Mouse (Mus musculus) CD8-positive naive resting alpha-beta T cell, adult 2 months (primary cell): Measurements from ENCODE around the gene Slain1.
"Not testable (repeated sequence)": the region's sequence is repeated elsewhere in the genome, so short reads cannot be mapped to it uniquely, and the experiment has no call there.

ENCODE experiments used
- DNase-seq, 2 experiments: peaks; one replicate each; pipeline ENCODE4 v3.0.0; 2022; ENCODE audit warnings: low read depth in 2 of 2, low spot score in 2 of 2

The Slain1 gene

DNA sequence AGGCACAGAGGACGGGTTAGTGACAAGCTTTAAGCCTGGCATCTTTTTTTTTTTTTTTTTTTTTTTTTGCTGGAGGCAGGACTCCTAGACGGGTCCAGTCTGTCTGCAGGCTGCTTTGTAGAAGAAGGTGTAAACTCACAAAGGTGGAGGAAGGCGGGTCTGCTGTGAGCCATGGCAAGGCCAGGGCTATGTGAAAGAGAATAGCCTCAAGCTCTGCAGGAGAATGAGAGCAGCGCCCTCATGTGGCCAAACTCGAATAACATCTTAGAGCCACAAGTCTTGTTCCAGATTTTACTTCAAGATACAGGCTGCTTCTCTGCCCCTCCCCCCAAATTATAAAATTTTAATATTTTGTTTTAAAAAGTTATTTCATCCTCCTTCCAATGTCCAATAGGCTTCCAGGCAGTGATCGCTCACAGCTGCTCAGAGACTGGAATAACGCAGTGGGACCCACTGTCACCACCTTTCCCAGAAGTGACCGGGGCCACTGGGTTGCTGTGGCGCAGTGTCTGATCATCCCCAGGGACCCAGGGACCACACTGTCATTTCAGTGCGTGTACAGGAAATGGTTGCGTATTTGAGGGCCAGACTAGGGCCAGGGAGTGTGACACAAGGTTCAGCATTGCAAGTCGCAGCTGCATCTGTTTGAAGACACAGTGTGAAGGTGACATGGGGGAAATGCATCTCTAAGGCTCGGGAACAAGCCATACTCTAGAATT, 70.8 kb downstream of the Slain1 start:
- DNase-seq, result peak; percentile 18 to 28

DNA sequence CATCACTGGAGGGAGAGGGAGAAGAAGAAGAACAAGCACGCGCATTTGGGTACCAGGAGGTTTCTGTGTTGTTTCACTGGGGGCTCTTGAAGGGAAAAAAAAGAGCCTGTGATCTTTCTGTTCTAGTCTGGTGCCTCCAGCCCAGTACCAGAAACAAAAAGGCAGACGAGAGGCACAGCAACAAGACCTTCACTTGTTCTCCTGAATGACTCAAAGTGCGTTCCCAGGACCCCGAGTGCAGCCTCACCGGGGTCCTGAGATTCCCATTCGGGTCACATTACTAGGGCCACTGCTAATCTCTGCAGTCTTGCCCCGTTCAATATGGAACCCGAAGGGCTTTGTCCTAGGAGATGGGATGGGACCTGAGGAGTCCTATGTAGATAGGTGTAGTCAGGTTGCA, 73.3 kb downstream of the Slain1 start:
- no peak for DNase-seq

DNA sequence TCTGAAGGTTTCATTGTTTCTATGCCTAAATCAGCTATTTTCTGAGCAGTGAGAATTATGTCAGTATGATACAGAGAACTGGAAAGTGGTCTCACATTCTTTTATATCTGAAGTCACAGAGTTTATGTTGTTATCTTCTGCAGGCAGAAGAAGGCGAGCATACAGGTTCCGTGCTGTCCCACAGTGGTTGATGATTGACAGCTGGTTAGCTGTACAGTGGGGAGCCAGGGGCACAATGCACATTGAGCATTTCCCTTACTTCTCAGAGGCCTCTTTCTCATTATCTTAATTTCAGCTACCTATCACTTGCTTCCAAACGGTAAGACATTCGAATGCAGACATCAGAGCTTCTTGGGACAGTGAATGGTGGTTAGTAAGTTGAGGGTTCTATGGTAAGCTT, 73.8 kb downstream of the Slain1 start:
- no peak for DNase-seq

DNA sequence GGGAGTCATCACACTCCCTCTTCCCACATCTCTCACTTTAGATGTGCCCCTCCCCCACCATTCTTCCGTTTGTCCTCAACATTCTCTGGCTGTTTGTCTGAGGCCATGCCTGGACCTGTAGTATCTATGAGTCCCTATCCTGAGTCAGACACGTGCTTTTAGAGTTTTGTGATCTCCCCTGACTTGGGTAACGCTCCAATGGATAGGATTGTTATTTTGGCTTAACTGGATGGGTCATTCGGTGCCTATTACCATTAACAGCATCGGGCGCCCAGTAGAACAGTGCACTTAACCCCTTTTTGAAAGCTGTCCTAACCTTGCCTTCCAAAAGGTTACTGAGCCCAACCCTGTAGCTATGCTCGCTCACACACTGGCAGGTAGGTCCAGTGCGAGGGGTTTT, 78.5 kb downstream of the Slain1 start:
- no peak for DNase-seq

DNA sequence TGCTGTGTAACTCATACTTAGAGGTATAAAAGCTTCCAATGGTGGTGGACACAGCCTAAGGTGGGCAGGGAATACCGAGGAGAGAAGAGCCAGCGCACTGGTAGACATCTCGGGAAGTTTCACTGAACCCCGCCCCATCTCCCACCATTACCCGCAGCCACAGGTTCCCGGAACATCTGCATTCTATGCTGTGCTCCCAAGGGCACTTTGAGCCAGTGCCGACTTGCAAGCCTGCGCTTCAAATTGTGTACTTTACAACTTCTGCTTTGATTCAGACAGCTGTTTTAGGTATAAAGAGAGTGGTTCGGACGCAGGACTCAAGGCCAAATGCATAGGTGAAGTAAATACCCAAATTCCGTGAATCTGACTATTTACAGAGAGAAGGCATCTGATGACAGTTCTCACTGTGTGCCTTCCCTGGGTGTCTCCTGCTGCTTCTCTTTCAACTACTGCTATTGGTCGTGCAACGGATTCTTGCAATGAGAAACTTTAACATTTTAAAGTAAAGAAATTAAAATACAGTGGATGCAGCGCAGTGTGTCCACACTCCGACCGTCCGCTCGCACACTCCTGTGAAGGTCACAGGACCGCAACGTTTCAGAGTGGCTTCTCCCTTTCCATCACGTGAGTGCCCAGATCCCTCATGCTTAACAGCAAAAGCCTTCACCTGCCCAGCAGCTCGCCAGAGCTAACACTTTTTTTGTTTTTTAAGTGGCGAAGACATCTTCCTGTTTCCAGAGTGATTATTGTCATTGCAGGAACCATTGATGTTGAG, 79.1 kb downstream of the Slain1 start:
- no peak for DNase-seq

DNA sequence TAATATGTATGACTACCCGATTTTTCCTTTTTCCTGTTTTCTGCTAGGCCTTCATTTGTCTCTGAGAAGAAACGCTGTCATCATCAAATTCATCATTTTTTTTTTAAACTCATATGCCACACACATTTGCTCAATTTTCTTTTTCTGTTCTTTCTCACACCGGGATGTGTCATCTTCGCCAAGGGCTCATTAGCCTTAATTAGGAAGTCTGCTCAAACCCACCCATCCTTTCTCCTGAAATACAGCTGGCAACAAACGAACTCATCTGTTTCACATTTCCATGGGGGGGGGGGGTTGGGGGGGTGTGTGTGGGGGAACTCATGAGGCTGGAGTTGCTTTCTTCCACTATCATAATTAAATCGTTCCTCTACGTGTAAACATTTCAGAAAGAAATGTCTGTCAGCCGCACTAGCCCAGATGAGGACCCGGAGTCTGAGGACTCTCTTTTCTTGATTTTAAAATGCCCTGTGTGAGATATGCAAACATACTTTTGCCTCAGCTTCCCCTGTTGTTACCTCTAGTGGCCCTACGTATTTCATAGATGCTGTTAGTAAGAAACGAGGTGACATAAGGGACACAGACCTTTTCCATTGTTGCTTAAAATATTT, 79.8 kb downstream of the Slain1 start:
- DNase-seq, result no peak

DNA sequence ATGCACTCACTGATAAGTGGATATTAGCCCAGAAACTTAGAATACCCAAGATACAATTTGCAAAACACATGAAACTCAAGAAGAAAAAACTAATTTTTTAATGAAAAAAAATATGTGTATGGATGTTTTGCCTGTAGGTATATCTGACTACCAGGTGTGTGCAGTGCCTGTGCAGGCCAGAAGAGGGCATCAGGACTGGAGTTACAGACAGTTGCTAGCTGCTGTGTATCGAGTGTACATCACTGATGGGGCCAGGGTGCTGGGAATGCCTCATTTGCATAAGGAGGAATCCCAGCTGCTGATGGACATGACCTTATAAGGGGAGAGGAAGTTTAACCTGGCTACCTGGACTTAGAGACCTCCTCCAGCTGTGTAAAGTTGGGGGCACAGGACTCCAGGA, 82.6 kb downstream of the Slain1 start:
- no peak for DNase-seq

DNA sequence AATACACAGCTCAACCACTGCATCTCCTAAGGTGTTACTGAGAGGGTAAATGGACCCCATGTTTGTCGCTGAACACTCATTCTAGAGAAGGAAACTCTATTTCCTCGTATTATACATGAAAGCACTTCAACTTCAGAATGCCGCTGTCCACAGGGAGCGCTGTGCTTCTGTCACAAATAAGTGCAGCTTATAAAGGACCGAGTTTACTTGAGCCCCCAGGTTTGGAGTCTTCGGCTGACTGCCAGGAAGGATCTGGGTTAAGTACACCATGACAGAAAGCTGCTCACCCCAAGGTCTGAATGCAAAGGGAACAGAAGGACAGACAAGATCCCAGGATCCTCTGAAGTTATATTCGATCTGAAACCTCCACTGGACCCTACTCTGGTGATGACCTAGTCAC, 91.2 kb downstream of the Slain1 start:
- no peak for DNase-seq

DNA sequence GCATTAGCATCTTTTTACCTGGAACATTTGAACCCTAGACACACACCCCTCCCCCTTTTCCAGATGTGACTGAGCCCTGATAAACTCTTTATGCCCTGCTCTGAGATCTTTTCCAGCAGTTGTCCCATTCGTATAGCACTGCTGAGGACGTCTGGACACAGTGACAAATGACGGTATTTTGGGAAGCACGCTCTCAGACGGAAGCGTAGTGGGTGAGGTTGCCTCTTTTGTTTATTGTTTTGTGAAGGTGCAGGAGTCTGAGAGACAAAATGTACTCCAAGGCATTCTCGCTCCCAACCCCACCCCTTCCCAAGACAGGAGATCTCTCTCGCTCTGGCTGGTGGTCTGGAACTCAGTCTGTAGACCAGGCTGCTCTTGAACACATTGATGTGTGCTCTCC, 92.1 kb downstream of the Slain1 start:
- DNase-seq, result no peak

DNA sequence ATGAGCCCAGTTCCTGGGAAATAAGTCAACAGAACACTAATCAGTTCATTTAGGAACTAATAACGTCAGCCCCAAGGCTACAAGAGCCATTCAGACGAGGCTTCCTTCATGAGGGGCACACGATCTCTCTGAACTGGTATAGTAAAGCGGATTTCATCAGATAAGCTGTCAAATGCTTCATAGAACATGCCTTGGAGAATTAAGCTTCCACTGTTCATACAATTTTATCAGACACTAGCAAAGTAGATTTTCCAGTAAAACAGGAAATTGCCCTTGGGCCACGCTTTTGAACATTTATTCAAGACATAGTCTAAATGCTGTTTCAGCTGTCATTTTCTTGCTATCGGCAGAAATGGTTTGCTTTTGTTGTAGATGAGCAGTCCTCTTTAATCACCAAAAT, 97.3 kb downstream of the Slain1 start:
- DNase-seq, result no peak

DNA sequence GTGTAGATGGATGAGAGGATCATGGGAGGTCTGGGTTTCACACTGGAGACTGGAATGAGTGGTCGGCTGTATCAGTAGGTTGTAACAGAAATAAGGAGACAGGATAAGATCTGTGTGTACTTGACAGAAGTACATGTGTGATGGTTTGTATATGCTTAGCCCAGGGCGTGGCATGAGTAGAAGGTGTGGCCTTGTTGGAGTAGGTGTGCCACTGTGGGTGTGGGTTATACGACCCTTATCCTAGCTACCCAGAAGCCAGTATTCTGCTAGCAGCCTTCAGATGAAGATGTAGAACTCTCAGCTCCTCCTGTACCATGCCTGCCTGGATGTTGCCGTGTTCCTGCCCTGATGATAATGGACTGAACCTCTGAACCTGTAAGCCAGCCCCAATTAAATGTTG, 100.6 kb downstream of the Slain1 start:
- not testable (repeated sequence) for DNase-seq

DNA sequence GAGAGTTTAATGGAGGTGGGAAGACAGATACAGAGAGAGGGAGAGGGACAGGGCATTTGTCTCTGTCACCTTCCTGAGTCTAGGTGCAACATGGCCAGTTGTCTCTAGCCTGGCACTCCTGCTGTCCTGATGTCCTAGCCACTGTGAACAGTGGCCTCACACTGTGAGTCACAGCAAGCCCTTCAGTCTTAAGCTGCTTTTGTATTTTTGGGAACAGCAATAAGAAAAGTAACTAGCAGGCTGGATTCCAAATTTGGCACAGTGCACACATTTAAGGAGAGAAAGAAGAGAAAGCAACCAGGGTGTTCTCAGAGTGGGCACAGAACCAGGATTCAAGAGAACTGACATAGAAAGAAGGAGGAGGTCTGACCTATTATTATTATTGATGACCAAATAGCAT, 101.4 kb downstream of the Slain1 start:
- DNase-seq, result no peak

DNA sequence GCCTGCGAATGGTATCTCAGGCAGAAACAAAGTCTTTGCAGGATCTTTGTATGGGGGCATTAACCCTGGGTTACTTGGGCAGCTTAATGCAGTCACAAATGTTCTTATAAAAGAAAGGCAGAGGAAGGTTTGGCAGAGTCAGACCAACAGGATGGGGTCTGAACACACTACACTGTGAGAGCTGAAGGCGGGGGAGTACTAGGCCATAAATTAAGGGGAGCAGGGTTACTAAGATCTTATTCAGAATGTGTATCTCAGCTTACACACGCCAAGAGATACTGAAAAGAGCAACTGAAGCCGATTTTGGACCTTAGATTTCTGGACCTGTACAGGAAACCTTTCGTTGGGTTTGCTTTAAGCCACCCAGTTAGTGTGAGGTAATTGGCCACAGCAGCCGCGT, 102.7 kb downstream of the Slain1 start:
- no peak for DNase-seq

DNA sequence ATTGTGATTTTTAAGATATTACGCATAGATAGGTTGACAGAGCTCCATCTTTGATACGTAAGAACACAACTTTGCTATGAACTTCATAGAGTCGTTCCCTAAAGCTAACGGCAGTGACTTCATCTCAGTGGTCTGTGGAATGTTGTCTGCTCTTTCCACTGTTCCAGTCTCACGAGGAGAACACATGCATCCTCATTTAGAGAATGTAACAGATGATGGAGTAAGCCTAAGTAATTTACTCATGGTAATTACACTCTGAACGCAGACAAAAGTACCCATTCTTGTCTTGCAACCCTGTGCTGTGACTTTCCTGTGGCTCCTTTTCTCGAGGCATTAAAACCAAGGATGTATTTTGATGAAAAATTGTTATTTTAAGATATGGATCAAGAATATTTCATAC, 104.0 kb downstream of the Slain1 start:
- DNase-seq, result no peak

DNA sequence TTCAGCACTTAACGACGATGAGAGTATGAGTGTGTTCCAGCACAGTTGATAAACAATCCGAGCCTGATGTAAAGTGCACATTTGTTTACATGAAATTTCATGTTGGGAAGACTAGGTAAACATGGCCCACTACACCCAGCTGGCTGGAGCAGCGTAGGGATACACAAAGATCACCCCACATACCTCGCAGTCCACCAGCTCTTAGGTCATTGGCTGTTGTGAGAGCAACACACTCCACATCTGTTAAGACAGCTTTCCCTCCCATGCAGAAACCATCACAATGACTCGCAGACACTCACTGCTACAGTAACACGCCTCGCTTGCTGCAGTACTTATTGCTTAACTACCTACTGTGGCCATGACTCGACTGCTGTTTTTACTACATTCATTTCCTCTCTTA, 104.4 kb downstream of the Slain1 start:
- DNase-seq, result no peak
